Mouse (Mus musculus) liver, embryonic 14.5 days (tissue): ENCODE measurements at regions not wholly inside any gene's neighbourhood (a gene's known extent, or its start where the extent isn't known, plus 50 kb on each side); places are given as distances from the start of the nearest gene placed in this dataset.

Source experiments
- ATAC-seq: fragments of 200-750 bp; cut with Nextera tagmentation; 2 replicates; pipeline ENCODE4 v1.8.0; 2017; ENCODE audit warnings: moderate number of reproducible peaks, mild to moderate bottlenecking, moderate library complexity; ENCODE audit not compliant: insufficient read depth
- DNase-seq, 3 experiments: peaks; one replicate each; pipeline ENCODE4 v3.0.0-alpha.2; 2012 to 2013; ENCODE audit warnings: low read depth in 3 of 3, low spot score in 3 of 3
- H3K27ac ChIP-seq: fragments of 300-500 bp; sonication (generic); 2 replicates; pipeline ENCODE4 v1.5.1; 2014; ENCODE audit warnings: moderate library complexity, mild to moderate bottlenecking, control low read depth, inconsistent platforms
- H3K27me3 ChIP-seq: fragments of 300-500 bp; sonication (generic); 2 replicates; pipeline ENCODE4 v1.6.1; 2014; ENCODE audit warnings: mild to moderate bottlenecking, low read length, moderate library complexity; ENCODE audit not compliant: control insufficient read depth, insufficient read depth
- H3K36me3 ChIP-seq: fragments of 300-500 bp; sonication (generic); replicated peaks from 2 replicates; pipeline ENCODE4 v1.6.1; 2014; ENCODE audit warnings: low read depth; ENCODE audit not compliant: control insufficient read depth, insufficient read depth
- H3K4me1 ChIP-seq, 2 experiments: fragments of 200-500 bp in 1 of 2; fragments of 300-500 bp in 1 of 2; sonication (generic) in 1 of 2; replicated peaks; 2 replicates each; pipeline ENCODE4 v1.6.1; 2012 to 2014; ENCODE audit warnings: antibody characterized with exemption in 1 of 2, inconsistent platforms in 1 of 2, low read length in 1 of 2; ENCODE audit not compliant: control insufficient read depth in 2 of 2, insufficient read depth in 2 of 2
- H3K4me2 ChIP-seq: fragments of 300-500 bp; sonication (generic); 2 replicates; pipeline ENCODE4 v1.6.1; 2014; ENCODE audit warnings: low read depth, mild to moderate bottlenecking, control low read depth, moderate library complexity
- H3K4me3 ChIP-seq, 2 experiments: fragments of 200-500 bp in 1 of 2; fragments of 300-500 bp in 1 of 2; sonication (generic) in 1 of 2; 2 replicates each; pipeline ENCODE4 v1.5.1; 2012 to 2014; ENCODE audit warnings: low read depth in 2 of 2, low read length in 2 of 2, mild to moderate bottlenecking in 2 of 2, control low read depth in 1 of 2, inconsistent platforms in 1 of 2, moderate library complexity in 1 of 2; ENCODE audit not compliant: insufficient read depth in 1 of 2
- H3K9ac ChIP-seq: fragments of 300-500 bp; sonication (generic); replicated peaks from 2 replicates; pipeline ENCODE4 v1.6.1; 2014; ENCODE audit warnings: mild to moderate bottlenecking, control low read depth, moderate library complexity
- H3K9me3 ChIP-seq: fragments of 300-500 bp; sonication (generic); 2 replicates; pipeline ENCODE4 v1.6.1; 2016; ENCODE audit warnings: low read length, mixed read lengths; ENCODE audit not compliant: control insufficient read depth
- CTCF ChIP-seq: IDR thresholded peaks from 2 replicates; pipeline ENCODE4 v1.5.1; 2016; ENCODE audit warnings: antibody characterized with exemption, low read depth, control low read depth
- EP300 ChIP-seq: IDR thresholded peaks from 2 replicates; pipeline ENCODE4 v1.6.1; 2016; ENCODE audit warnings: antibody characterized with exemption, low read depth
- WGBS: fragments of 180-500 bp; shearing (Covaris S2); extraction: QIAGEN DNeasy Blood & Tissue Kit; methylation state at CpG from one replicate; pipeline ENCODE4 v1.1.7; 2014; ENCODE audit not compliant: insufficient replicate concordance; 5-methylcytosine and 5-hydroxymethylcytosine counted together

- TF ChIP-seq CTCF (no peak), EP300 (no peak)
- Histone ChIP-seq H3K36me3 (no peaks in the 10 kb centered on the region), H3K4me2 (no peak overlapping the region), H3K27ac (no peak overlapping the region), H3K27me3 (no peaks in the 10 kb centered on the region), H3K4me1 (no peaks in the 10 kb centered on the region), H3K9ac (no peak overlapping the region), H3K4me3 (no peak overlapping the region), H3K9me3 (no peaks in the 10 kb centered on the region)
- DNase-seq (no peak), ATAC-seq (no peak)
- 57% methylated on average over 6 of the region's 6 CpGs for WGBS
These were observed 242.6 kb downstream of the Sipa1l2 start for GRCm38 (mm10) chr8:125327006-125327405.

- DNase-seq (no peak), ATAC-seq (no peak)
- Histone ChIP-seq H3K4me3 (no peak overlapping the region), H3K9ac (no peak overlapping the region), H3K36me3 (no peaks in the 10 kb centered on the region), H3K9me3 (no peaks in the 10 kb centered on the region), H3K4me1 (no peaks in the 10 kb centered on the region), H3K4me2 (no peak overlapping the region), H3K27me3 (no peaks in the 10 kb centered on the region), H3K27ac (no peak overlapping the region)
- 80% methylated on average over 6 of the region's 6 CpGs for WGBS
- no peak for TF ChIP-seq EP300
- TF ChIP-seq CTCF = no peak
These were observed 243.9 kb downstream of the Sipa1l2 start for GRCm38 (mm10) chr8:125325736-125326135.

GRCm38 (mm10) chr8:125322561-125322960, 247.0 kb downstream of the Sipa1l2 start:
- no peak for DNase-seq
- 54% methylated on average over 3 of the region's 3 CpGs for WGBS
- no peak overlapping the region for H3K27ac ChIP-seq
- no peaks in the 10 kb centered on the region for H3K4me1 ChIP-seq
- no peaks in the 10 kb centered on the region for H3K9me3 ChIP-seq
- no peak overlapping the region for H3K4me3 ChIP-seq
- no peak overlapping the region for H3K9ac ChIP-seq
- no peak overlapping the region for H3K4me2 ChIP-seq
- H3K36me3 ChIP-seq = no peaks in the 10 kb centered on the region
- ATAC-seq = no peak
- no peak for TF ChIP-seq EP300
- no peaks in the 10 kb centered on the region for H3K27me3 ChIP-seq

GRCm38 (mm10) chr8:125317584-125317991, 252.0 kb downstream of the Sipa1l2 start:
- no peak overlapping the region for H3K4me2 ChIP-seq
- WGBS = 74% methylated on average over 6 of the region's 6 CpGs
- no peak for ATAC-seq

GRCm38 (mm10) chr8:125315736-125316135, 253.9 kb downstream of the Sipa1l2 start:
- no peak overlapping the region for H3K9ac ChIP-seq
- no peak overlapping the region for H3K4me2 ChIP-seq
- no peak for ATAC-seq
- H3K4me3 ChIP-seq = no peak overlapping the region
- no peak for DNase-seq
- no peaks in the 10 kb centered on the region for H3K9me3 ChIP-seq
- H3K27ac ChIP-seq = no peak overlapping the region
- TF ChIP-seq EP300 = no peak
- no peak for TF ChIP-seq CTCF
- 66% methylated on average over 4 of the region's 4 CpGs for WGBS
- H3K4me1 ChIP-seq = peaks cover 0 to 2% of the 10 kb centered on the region in 2 experiments; a peak in 1 of 4 replicates
- no peaks in the 10 kb centered on the region for H3K27me3 ChIP-seq
- no peaks in the 10 kb centered on the region for H3K36me3 ChIP-seq

More at GRCm38 (mm10) chr8:125317584-125317991, 252.0 kb downstream of the Sipa1l2 start:
- no peak for TF ChIP-seq EP300
- TF ChIP-seq CTCF = no peak
- Histone ChIP-seq H3K36me3 (no peaks in the 10 kb centered on the region), H3K27me3 (no peaks in the 10 kb centered on the region), H3K9ac (no peak overlapping the region), H3K9me3 (no peaks in the 10 kb centered on the region), H3K27ac (no peak overlapping the region), H3K4me1 (no peaks in the 10 kb centered on the region), H3K4me3 (no peak overlapping the region)
- no peak for DNase-seq
